Mouse (Mus musculus) embryonic fibroblast, embryonic 13.5 days (primary cell): ENCODE data around the gene Fam57b. TPM values are rescaled to one million over a fixed set of nuclear protein-coding genes. Genes with fewer than 3 reads are reported as not detected.

Experiments
- H3K27ac ChIP-seq: 2 replicates; pipeline ENCODE4 v1.5.1; 2012; ENCODE audit warnings: low read length, control low read depth, inconsistent platforms; ENCODE audit not compliant: insufficient read depth
- H3K4me1 ChIP-seq: 2 replicates; pipeline ENCODE4 v1.6.1; 2011; ENCODE audit warnings: low read length; ENCODE audit not compliant: control insufficient read depth, insufficient read depth
- H3K4me3 ChIP-seq: 2 replicates; pipeline ENCODE4 v1.5.1; 2011; ENCODE audit warnings: mild to moderate bottlenecking, control low read depth, low read length; ENCODE audit not compliant: insufficient read depth
- CTCF ChIP-seq: IDR thresholded peaks from 2 replicates; pipeline ENCODE4 v1.5.1; 2011; ENCODE audit warnings: mild to moderate bottlenecking, control low read depth, low read length, moderate library complexity, borderline replicate concordance; ENCODE audit not compliant: insufficient read depth
- POLR2A ChIP-seq: IDR thresholded peaks from 2 replicates; pipeline ENCODE4 v1.6.1; 2011; ENCODE audit warnings: low read depth, mild to moderate bottlenecking, control low read depth, low read length, moderate library complexity
- polyA plus RNA-seq: library from polyadenylated mRNA; stranded (reverse); fragments of >200 nt; gene quantifications from 2 replicates; pipeline ENCODE4 v1.2.4, GENCODE M21; 2011; ENCODE audit warnings: low read depth; ENCODE audit not compliant: missing spikeins, insufficient read length

Fam57b gene
- polyA plus RNA-seq, 1 experiment = 1.2 TPM

GRCm38 (mm10) chr7:126785056-126785455, 12.4 kb upstream of the Fam57b start:
- no peaks in the 10 kb centered on the region for H3K4me1 ChIP-seq
- TF ChIP-seq CTCF = no peak
- no peak for TF ChIP-seq POLR2A
- no peak overlapping the region for H3K4me3 ChIP-seq
- no peak overlapping the region for H3K27ac ChIP-seq

- no peak overlapping the region for H3K27ac ChIP-seq
- H3K4me1 ChIP-seq = no peaks in the 10 kb centered on the region
- TF ChIP-seq CTCF (no peak), POLR2A (no peak)
- no peak overlapping the region for H3K4me3 ChIP-seq
Measured at GRCm38 (mm10) chr7:126786142-126786541, 11.3 kb upstream of the Fam57b start.

- Histone ChIP-seq H3K4me1 (peaks cover 2% of the 10 kb centered on the region; the same call in 1 of the 2 replicates), H3K27ac (no peak overlapping the region), H3K4me3 (no peak overlapping the region)
- TF ChIP-seq POLR2A = no peak
- TF ChIP-seq CTCF = no peak
Measured at GRCm38 (mm10) chr7:126789141-126789540, 8.3 kb upstream of the Fam57b start.

GRCm38 (mm10) chr7:126791851-126792720, 5.4 kb upstream of the Fam57b start, which contains the start of gene Ppp4c:
Gene Ppp4c (minus strand): TSS chr7:126792496.
- H3K27ac ChIP-seq = peak within 1 kb of the TSS; percentile 84
- no peak for TF ChIP-seq CTCF
- TF ChIP-seq POLR2A = peak; percentile 84
- peaks cover 2% of the 10 kb centered on the region for H3K4me1 ChIP-seq
- peak within 1 kb of the TSS; percentile 97 for H3K4me3 ChIP-seq

GRCm38 (mm10) chr7:126792721-126793443, 4.6 kb upstream of the Fam57b start:
- Histone ChIP-seq H3K4me3 (peak overlapping the region; percentile 16; the same call in 1 of the 2 replicates), H3K4me1 (peaks cover 2% of the 10 kb centered on the region), H3K27ac (peak overlapping the region; percentile 49; the same call in 1 of the 2 replicates)
- TF ChIP-seq CTCF (no peak), POLR2A (no peak; the same call in 1 of the 2 replicates)

- no peak overlapping the region for H3K27ac ChIP-seq
- H3K4me1 ChIP-seq = peaks cover 2% of the 10 kb centered on the region
- TF ChIP-seq CTCF = no peak
- peak; percentile 28 for TF ChIP-seq POLR2A
- no peak overlapping the region for H3K4me3 ChIP-seq
Measured at GRCm38 (mm10) chr7:126793456-126794270, 3.8 kb upstream of the Fam57b start.

- peaks cover 2% of the 10 kb centered on the region for H3K4me1 ChIP-seq
- H3K27ac ChIP-seq = no peak overlapping the region
- H3K4me3 ChIP-seq = no peak overlapping the region
- TF ChIP-seq CTCF (no peak), POLR2A (no peak)
Measured at GRCm38 (mm10) chr7:126794271-126794605, 3.2 kb upstream of the Fam57b start.

- Histone ChIP-seq H3K4me3 (no peak overlapping the region), H3K4me1 (peaks cover 2% of the 10 kb centered on the region), H3K27ac (no peak overlapping the region)
- TF ChIP-seq POLR2A (no peak), CTCF (peak; percentile 71; the same call in 1 of the 2 replicates)
Measured at GRCm38 (mm10) chr7:126795387-126796317, 1.8 kb upstream of the Fam57b start.

GRCm38 (mm10) chr7:126796350-126796932, 1.0 kb upstream of the Fam57b start:
- H3K4me1 ChIP-seq = peaks cover 2% of the 10 kb centered on the region
- H3K4me3 ChIP-seq = peak overlapping the region; percentile 71
- TF ChIP-seq CTCF (no peak; the same call in 1 of the 2 replicates), POLR2A (no peak)
- H3K27ac ChIP-seq = no peak overlapping the region
